Mouse (Mus musculus) kidney, adult 2 months (tissue): Measurements from ENCODE around the gene Zbtb7a.

Experiments used
- CTCF ChIP-seq: fragments of 200-500 bp; conservative IDR thresholded peaks from 2 replicates; pipeline ENCODE4 v1.5.1; 2011; ENCODE audit warnings: low read depth, mild to moderate bottlenecking, control low read depth, low read length, moderate library complexity, mixed read lengths; ENCODE audit not compliant: insufficient read depth, insufficient read length
- POLR2A ChIP-seq: fragments of 200-500 bp; IDR thresholded peaks from one replicate; pipeline ENCODE4 v1.6.1; 2011; ENCODE audit warnings: low read depth, low read length, control low read depth

DNA sequence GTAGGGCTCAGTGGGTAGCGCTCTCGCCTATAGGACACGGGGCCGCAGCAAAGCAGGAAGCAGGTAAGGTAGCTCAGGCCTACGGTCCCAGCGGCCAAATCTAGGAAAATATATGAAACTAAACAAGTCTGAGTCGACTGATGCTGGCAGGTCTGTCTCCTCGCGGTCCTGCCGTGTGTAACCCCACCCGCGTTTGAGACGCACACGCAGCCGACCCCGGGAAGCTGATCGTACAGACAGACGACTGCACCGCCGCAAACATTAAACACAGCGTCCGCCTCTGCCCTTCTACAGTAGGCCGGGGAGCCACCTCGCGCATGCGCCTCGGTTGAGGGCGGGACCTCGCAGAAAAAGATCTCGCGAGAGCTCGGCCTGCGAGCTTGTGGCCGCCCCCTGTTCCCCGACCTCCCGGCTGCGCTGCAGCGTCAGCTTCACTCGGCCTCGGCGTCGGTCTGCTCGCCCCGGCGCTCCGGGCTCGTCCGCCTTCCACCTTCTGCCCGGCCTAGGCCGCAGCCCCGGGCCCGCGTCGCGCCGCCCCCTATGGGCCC lies 29.4 kb upstream of the Zbtb7a start, which contains the start of gene Map2k2:
- TF ChIP-seq CTCF, result no peak
- peak; percentile 94 for TF ChIP-seq POLR2A
